Mouse (Mus musculus): ENCODE results near the gene Pex7.

The Pex7 gene

GRCm38 (mm10) chr10:19879161-19879560 lies 28.3 kb downstream of the Pex7 start:
- no peak for DNase-seq (ENCODE audit: low spot score in 2 of 2)

GRCm38 (mm10) chr10:19877679-19878078 lies 29.8 kb downstream of the Pex7 start:
- no peak for DNase-seq (ENCODE audit: low spot score in 2 of 2)

- DNase-seq (ENCODE audit: low spot score in 2 of 2), result no peak
Measured at GRCm38 (mm10) chr10:19877257-19877656, 30.2 kb downstream of the Pex7 start.

- no peak for DNase-seq (ENCODE audit: low spot score in 2 of 2)
Measured at GRCm38 (mm10) chr10:19876669-19877068, 30.8 kb downstream of the Pex7 start.

- no peak for DNase-seq (ENCODE audit: low spot score in 2 of 2)
Measured at GRCm38 (mm10) chr10:19875346-19875745, 32.1 kb downstream of the Pex7 start.

GRCm38 (mm10) chr10:19855597-19856306 lies 51.7 kb downstream of the Pex7 start:
- no peak for DNase-seq (ENCODE audit: low spot score in 2 of 2)

GRCm38 (mm10) chr10:19853609-19854008 lies 53.9 kb downstream of the Pex7 start:
- DNase-seq (ENCODE audit: low spot score in 2 of 2), result no peak

GRCm38 (mm10) chr10:19852776-19853175 lies 54.7 kb downstream of the Pex7 start:
- no peak for DNase-seq (ENCODE audit: low spot score in 2 of 2)

- peak in 1 of 2 experiments; percentile 36 for DNase-seq (ENCODE audit: low spot score in 2 of 2)
Measured at GRCm38 (mm10) chr10:19850998-19851691, 56.3 kb downstream of the Pex7 start, which contains the start of gene Slc35d3. TSS of gene Slc35d3 (minus strand) at chr10:19851459.

GRCm38 (mm10) chr10:19850544-19850997 lies 56.9 kb downstream of the Pex7 start:
- DNase-seq (ENCODE audit: low spot score in 2 of 2), result peak in 1 of 2 experiments; percentile 3

GRCm38 (mm10) chr10:19849771-19850365 lies 57.6 kb downstream of the Pex7 start:
- DNase-seq (ENCODE audit: low spot score in 2 of 2), result peak in 1 of 2 experiments; percentile 6

- DNase-seq (ENCODE audit: low spot score in 2 of 2), result no peak
Measured at GRCm38 (mm10) chr10:19848928-19849770, 58.3 kb downstream of the Pex7 start.

- DNase-seq (ENCODE audit: low spot score in 2 of 2), result no peak
Measured at GRCm38 (mm10) chr10:19839836-19840235, 67.7 kb downstream of the Pex7 start.

- DNase-seq (ENCODE audit: low spot score in 2 of 2), result no peak
Measured at GRCm38 (mm10) chr10:19835887-19836710, 71.4 kb downstream of the Pex7 start.

GRCm38 (mm10) chr10:19834222-19834621 lies 73.3 kb downstream of the Pex7 start:
- no peak for DNase-seq (ENCODE audit: low spot score in 2 of 2)

GRCm38 (mm10) chr10:19831072-19831849 lies 76.2 kb downstream of the Pex7 start:
- no peak for DNase-seq (ENCODE audit: low spot score in 2 of 2)

- no peak for DNase-seq (ENCODE audit: low spot score in 2 of 2)
Measured at GRCm38 (mm10) chr10:19820986-19821385, 86.5 kb downstream of the Pex7 start.

- DNase-seq (ENCODE audit: low spot score in 2 of 2), result no peak
Measured at GRCm38 (mm10) chr10:19818723-19819355, 88.7 kb downstream of the Pex7 start.

GRCm38 (mm10) chr10:19815371-19815770 lies 92.1 kb downstream of the Pex7 start:
- no peak for DNase-seq (ENCODE audit: low spot score in 2 of 2)

All from spleen, postnatal 14 days (tissue).